Mouse (Mus musculus) left cerebral cortex, adult 18-20 months (tissue): ENCODE results near the gene Ren1. TPM values are rescaled to one million over a fixed set of nuclear protein-coding genes. Genes with fewer than 3 reads are reported as not detected.

Experiments used
- DNase-seq, 2 experiments: peaks; one replicate each; pipeline ENCODE4 v3.0.0; 2021 to 2022; ENCODE audit warnings: low spot score in 2 of 2, mixed read lengths in 1 of 2
- total RNA-seq, 2 experiments: library from RNA; stranded (reverse); gene quantifications; 2 replicates each; pipeline ENCODE4 v1.2.3; 2021

The Ren1 gene
- total RNA-seq, 2 experiments from 2014 or later: not detected

GRCm38 (mm10) chr1:133372113-133372512 lies 21.8 kb downstream of the Ren1 start:
- no peak for DNase-seq

- DNase-seq: no peak
These were observed 25.5 kb downstream of the Ren1 start for GRCm38 (mm10) chr1:133375696-133376346.

GRCm38 (mm10) chr1:133377547-133377946 lies 27.2 kb downstream of the Ren1 start:
- no peak for DNase-seq

- DNase-seq: no peak
These were observed 29.1 kb downstream of the Ren1 start for GRCm38 (mm10) chr1:133379254-133379985.

GRCm38 (mm10) chr1:133379986-133380320 lies 29.6 kb downstream of the Ren1 start:
- DNase-seq: no peak

- DNase-seq: no peak
These were observed 30.2 kb downstream of the Ren1 start for GRCm38 (mm10) chr1:133380347-133381065.

- DNase-seq: no peak
These were observed 31.7 kb downstream of the Ren1 start for GRCm38 (mm10) chr1:133382008-133382407.

- DNase-seq: no peak
These were observed 32.3 kb downstream of the Ren1 start for GRCm38 (mm10) chr1:133382552-133383155.

GRCm38 (mm10) chr1:133383157-133383783 lies 33.0 kb downstream of the Ren1 start:
- no peak for DNase-seq

GRCm38 (mm10) chr1:133385506-133385905 lies 35.2 kb downstream of the Ren1 start:
- peak; percentile 53 to 71 for DNase-seq

GRCm38 (mm10) chr1:133386209-133386608 lies 35.9 kb downstream of the Ren1 start:
- no peak for DNase-seq

- DNase-seq: no peak
These were observed 37.4 kb downstream of the Ren1 start for GRCm38 (mm10) chr1:133387539-133388268.

GRCm38 (mm10) chr1:133394702-133395101 lies 44.4 kb downstream of the Ren1 start:
- DNase-seq: no peak

- DNase-seq: no peak
These were observed 46.4 kb downstream of the Ren1 start for GRCm38 (mm10) chr1:133396693-133397092.

- DNase-seq: no peak
These were observed 46.8 kb downstream of the Ren1 start for GRCm38 (mm10) chr1:133397094-133397482.

- DNase-seq: no peak
These were observed 47.4 kb downstream of the Ren1 start for GRCm38 (mm10) chr1:133397483-133398237.

- DNase-seq: no peak
These were observed 49.9 kb downstream of the Ren1 start for GRCm38 (mm10) chr1:133400014-133400725.

- no peak for DNase-seq
These were observed 53.7 kb downstream of the Ren1 start for GRCm38 (mm10) chr1:133404005-133404404.

GRCm38 (mm10) chr1:133406614-133407013 lies 56.3 kb downstream of the Ren1 start:
- DNase-seq: no peak
